8 mouse cellular contexts compared by ENCODE assay signal in genomic region chr15:102296368-102297006, GRCm38 (mm10). TPM values are rescaled to one million over a fixed set of nuclear protein-coding genes. Genes with fewer than 3 reads are reported as not detected.
DNase-seq lines count a peak whose midpoint lies in the region; ATAC-seq and TF ChIP-seq lines count a peak whose summit lies in the region.

No protein-coding gene starts in this region.

- H3K4me1 ChIP-seq in megakaryocyte, embryonic 14.5 days, result peaks cover 33% of the 10 kb centered on the region
- no peaks in the 10 kb centered on the region for H3K4me1 ChIP-seq in embryonic fibroblast, embryonic 13.5 days (ENCODE audit: control insufficient read depth, insufficient read depth, low read length)
- H3K4me1 ChIP-seq in limb, embryonic 13.5 days, result peaks cover 6% of the 10 kb centered on the region
- H3K4me1 ChIP-seq in small intestine, adult 2 months (ENCODE audit: control insufficient read depth, insufficient read depth, insufficient read length, low read length), result no peaks in the 10 kb centered on the region

- intact Hi-C loops in gastrocnemius, postnatal 14 days (cut with DNase I; ENCODE audit: low total_unique reads), result no loop called here

- H3K9me3 ChIP-seq in megakaryocyte, embryonic 14.5 days, result no peaks in the 10 kb centered on the region
- H3K9me3 ChIP-seq in limb, embryonic 13.5 days, result no peaks in the 10 kb centered on the region

- WGBS in limb, embryonic 13.5 days, result 4% methylated on average over 24 of the region's 24 CpGs
- WGBS in small intestine, adult 2 months, result 4% methylated on average over 24 of the region's 24 CpGs

- no peak for TF ChIP-seq POLR2A in embryonic fibroblast, embryonic 13.5 days (IDR thresholded peaks at IDR 0.05; ENCODE audit: low read depth, low read length)
- no peak for TF ChIP-seq POLR2A in small intestine, adult 2 months (IDR thresholded peaks at IDR 0.05; ENCODE audit: low read depth, low read length)

- no peak for DNase-seq in ovary, postnatal 14 days (ENCODE audit: low spot score)
- no peak for DNase-seq in gastrocnemius, postnatal 14 days
- no peak for DNase-seq in embryo, embryonic 11 days

- peaks cover 33% of the 10 kb centered on the region for H3K36me3 ChIP-seq in megakaryocyte, embryonic 14.5 days (replicated peaks; ENCODE audit: low read length)
- peaks cover 34% of the 10 kb centered on the region for H3K36me3 ChIP-seq in limb, embryonic 13.5 days
- H3K36me3 ChIP-seq in small intestine, adult 2 months (ENCODE audit: control insufficient read depth, insufficient read depth, low read length), result no peaks in the 10 kb centered on the region; the same call in 1 of the 2 replicates

- peak overlapping the region; percentile 68 for H3K9ac ChIP-seq in limb, embryonic 13.5 days

- H3K4me2 ChIP-seq in limb, embryonic 13.5 days (replicated peaks), result peak overlapping the region; percentile 89

- peak overlapping the region; percentile 99 for H3K4me3 ChIP-seq in megakaryocyte, embryonic 14.5 days (replicated peaks)
- H3K4me3 ChIP-seq in embryonic fibroblast, embryonic 13.5 days (ENCODE audit: insufficient read depth, low read length), result peak overlapping the region; percentile 71
- H3K4me3 ChIP-seq in limb, embryonic 13.5 days, result peak overlapping the region; percentile 71
- H3K4me3 ChIP-seq in small intestine, adult 2 months (ENCODE audit: low read depth, low read length), result peak overlapping the region; percentile 77

- ATAC-seq in megakaryocyte, adult 5-6 weeks (ENCODE audit: poor library complexity, severe bottlenecking), result no peak
- ATAC-seq in limb, embryonic 13.5 days (ENCODE audit: low FRiP score, low read depth), result peak; percentile 26; the same call in 1 of the 2 replicates

- no peak for TF ChIP-seq CTCF in embryonic fibroblast, embryonic 13.5 days (IDR thresholded peaks at IDR 0.05; ENCODE audit: borderline replicate concordance, insufficient read depth, low read length)
- no peak for TF ChIP-seq CTCF in small intestine, adult 2 months (IDR thresholded peaks at IDR 0.05; ENCODE audit: extremely low read depth, insufficient read length, insufficient replicate concordance, low read depth, low read length)

- no peaks in the 10 kb centered on the region for H3K27me3 ChIP-seq in megakaryocyte, embryonic 14.5 days (replicated peaks)
- no peaks in the 10 kb centered on the region for H3K27me3 ChIP-seq in limb, embryonic 13.5 days
- H3K27me3 ChIP-seq in small intestine, adult 2 months (ENCODE audit: control insufficient read depth, insufficient read depth, low read length), result no peaks in the 10 kb centered on the region

- H3K27ac ChIP-seq in embryonic fibroblast, embryonic 13.5 days (ENCODE audit: insufficient read depth, low read length), result no peak overlapping the region
- no peak overlapping the region for H3K27ac ChIP-seq in limb, embryonic 13.5 days
- no peak overlapping the region for H3K27ac ChIP-seq in small intestine, adult 2 months (ENCODE audit: insufficient read depth, low read depth, low read length)

RNA-seq across cellular contexts. Expression of gene Espl1, which starts 0.4 kb away (rescaled TPM):
- 7.5 and 12.3 TPM in 2 replicates for polyA plus RNA-seq in megakaryocyte, embryonic 14.5 days (2012; ENCODE audit: insufficient read depth, low replicate concordance)
- total RNA-seq in megakaryocyte, adult 5-6 weeks (2015), result 26.3 and 37.4 TPM in 2 replicates
- 15.2 and 30.9 TPM in 2 replicates for total RNA-seq in megakaryocyte, adult 5-6 weeks (2017)
- polyA plus RNA-seq in embryonic fibroblast, embryonic 13.5 days (2011; ENCODE audit: insufficient read length, low read depth, missing spikeins), result 14.5 and 20.1 TPM in 2 replicates
- polyA plus RNA-seq in limb, embryonic 13.5 days (2015; fragmentation: Nextera tagmentation; extraction: Ambion mirVana), result 23.7 and 32.2 TPM in 2 replicates
- polyA plus RNA-seq in small intestine, adult 2 months (2012; rRNA removed), result 3.6 and 5.8 TPM in 2 replicates
- total RNA-seq in gastrocnemius, postnatal 14 days (2021), result 1 to 10 TPM; 1.1 to 4.1 TPM

RNA-seq across cellular contexts. Expression of gene Mfsd5, which starts 17.2 kb away (rescaled TPM):
- polyA plus RNA-seq in megakaryocyte, embryonic 14.5 days (2012; ENCODE audit: insufficient read depth, low replicate concordance), result 72.6 and 109 TPM in 2 replicates
- total RNA-seq in megakaryocyte, adult 5-6 weeks (2015), result 49.8 and 64.3 TPM in 2 replicates
- total RNA-seq in megakaryocyte, adult 5-6 weeks (2017), result 34.8 and 35.1 TPM in 2 replicates
- polyA plus RNA-seq in embryonic fibroblast, embryonic 13.5 days (2011; ENCODE audit: insufficient read length, low read depth, missing spikeins), result 47.3 and 55.8 TPM in 2 replicates
- 64.7 and 65.8 TPM in 2 replicates for polyA plus RNA-seq in limb, embryonic 13.5 days (2015; fragmentation: Nextera tagmentation; extraction: Ambion mirVana)
- 38.0 and 67.0 TPM in 2 replicates for polyA plus RNA-seq in small intestine, adult 2 months (2012; rRNA removed)
- 10 to 100 TPM; 14.5 to 14.9 TPM for total RNA-seq in gastrocnemius, postnatal 14 days (2021)

RNA-seq across cellular contexts. Expression of gene Gm9918, which starts 26.1 kb away (rescaled TPM):
- polyA plus RNA-seq in megakaryocyte, embryonic 14.5 days (2012; ENCODE audit: insufficient read depth, low replicate concordance), result not detected in 2 replicates
- total RNA-seq in megakaryocyte, adult 5-6 weeks (2015), result not detected in 2 replicates
- total RNA-seq in megakaryocyte, adult 5-6 weeks (2017), result not detected in 2 replicates
- 0.30 TPM in 1 of 2 replicates, not detected in the other for polyA plus RNA-seq in embryonic fibroblast, embryonic 13.5 days (2011; ENCODE audit: insufficient read length, low read depth, missing spikeins)
- 1.1 and 1.3 TPM in 2 replicates for polyA plus RNA-seq in limb, embryonic 13.5 days (2015; fragmentation: Nextera tagmentation; extraction: Ambion mirVana)
- polyA plus RNA-seq in small intestine, adult 2 months (2012; rRNA removed), result not detected in 2 replicates
- total RNA-seq in gastrocnemius, postnatal 14 days (2021), result not detected

RNA-seq across cellular contexts. Expression of gene Pfdn5, which starts 29.4 kb away (rescaled TPM):
- 5.9 and 58.8 TPM in 2 replicates for polyA plus RNA-seq in megakaryocyte, embryonic 14.5 days (2012; ENCODE audit: insufficient read depth, low replicate concordance)
- total RNA-seq in megakaryocyte, adult 5-6 weeks (2015), result 385 and 398 TPM in 2 replicates
- total RNA-seq in megakaryocyte, adult 5-6 weeks (2017), result 347 and 441 TPM in 2 replicates
- 239 and 257 TPM in 2 replicates for polyA plus RNA-seq in embryonic fibroblast, embryonic 13.5 days (2011; ENCODE audit: insufficient read length, low read depth, missing spikeins)
- polyA plus RNA-seq in limb, embryonic 13.5 days (2015; fragmentation: Nextera tagmentation; extraction: Ambion mirVana), result 431 and 451 TPM in 2 replicates
- polyA plus RNA-seq in small intestine, adult 2 months (2012; rRNA removed), result 41.8 and 47.8 TPM in 2 replicates
- 100 to 1,000 TPM; 212 to 228 TPM for total RNA-seq in gastrocnemius, postnatal 14 days (2021)

RNA-seq across cellular contexts. Expression of gene Myg1, which starts 35.0 kb away (rescaled TPM):
- polyA plus RNA-seq in megakaryocyte, embryonic 14.5 days (2012; ENCODE audit: insufficient read depth, low replicate concordance), result 35.8 and 92.1 TPM in 2 replicates
- 28.4 and 28.6 TPM in 2 replicates for total RNA-seq in megakaryocyte, adult 5-6 weeks (2015)
- total RNA-seq in megakaryocyte, adult 5-6 weeks (2017), result 47.8 and 52.2 TPM in 2 replicates
- polyA plus RNA-seq in embryonic fibroblast, embryonic 13.5 days (2011; ENCODE audit: insufficient read length, low read depth, missing spikeins), result 35.7 and 42.8 TPM in 2 replicates
- 110 and 116 TPM in 2 replicates for polyA plus RNA-seq in limb, embryonic 13.5 days (2015; fragmentation: Nextera tagmentation; extraction: Ambion mirVana)
- polyA plus RNA-seq in small intestine, adult 2 months (2012; rRNA removed), result 15.9 and 30.0 TPM in 2 replicates
- 10 to 100 TPM; 17.6 to 19.0 TPM for total RNA-seq in gastrocnemius, postnatal 14 days (2021)
